9 mouse cellular contexts compared by ENCODE assay signal in genomic region chr12:117772638-117773037, GRCm38 (mm10). TPM values are rescaled to one million over a fixed set of nuclear protein-coding genes. Genes with fewer than 3 reads are reported as not detected.
DNase-seq lines count a peak whose midpoint lies in the region; ATAC-seq and TF ChIP-seq lines count a peak whose summit lies in the region.
"Had no signal": no experiment of that assay in that cellular context is flagged by ENCODE, and none has a peak within 500 bp of the region (broad histone marks: within the 10 kb centered on the region; RNA-seq: fewer than 3 reads in every experiment).

No protein-coding gene starts in this region.

- no peaks in the 10 kb centered on the region for H3K27me3 ChIP-seq in cerebellum, adult 2 months (ENCODE audit: control insufficient read depth, insufficient read depth, low read length)
- no peaks in the 10 kb centered on the region for H3K27me3 ChIP-seq in kidney, adult 2 months (replicated peaks; ENCODE audit: control insufficient read depth, insufficient read depth, low read length)
- no peaks in the 10 kb centered on the region for H3K27me3 ChIP-seq in limb, embryonic 11.5 days (ENCODE audit: control insufficient read depth, insufficient read depth, low read length)
- H3K27me3 ChIP-seq: embryonic facial prominence, embryonic 12.5 days had no signal

- no peak overlapping the region for H3K4me3 ChIP-seq in cerebellum, adult 2 months (replicated peaks; ENCODE audit: insufficient read depth, low read depth, low read length)
- no peak overlapping the region for H3K4me3 ChIP-seq in kidney, adult 2 months (ENCODE audit: insufficient read depth, low read depth, low read length)
- H3K4me3 ChIP-seq in limb, embryonic 11.5 days (ENCODE audit: low read depth, low read length): no peak overlapping the region
- H3K4me3 ChIP-seq: embryonic facial prominence, embryonic 12.5 days had no signal

- no peaks in the 10 kb centered on the region for H3K9me3 ChIP-seq in limb, embryonic 11.5 days (ENCODE audit: control insufficient read depth, low read length)
- H3K9me3 ChIP-seq: embryonic facial prominence, embryonic 12.5 days had no signal

- no peak overlapping the region for H3K27ac ChIP-seq in cerebellum, adult 2 months (ENCODE audit: insufficient read depth, low read length)
- H3K27ac ChIP-seq in kidney, adult 2 months (ENCODE audit: insufficient read depth, low read depth, low read length): no peak overlapping the region
- H3K27ac ChIP-seq in limb, embryonic 11.5 days (replicated peaks; ENCODE audit: low read depth, low read length): no peak overlapping the region
- H3K27ac ChIP-seq: embryonic facial prominence, embryonic 12.5 days had no signal

- H3K4me1 ChIP-seq in cerebellum, adult 2 months (ENCODE audit: control insufficient read depth, insufficient read depth, low read length): peaks cover 6% of the 10 kb centered on the region; the same call in 1 of the 2 replicates
- H3K4me1 ChIP-seq in kidney, adult 2 months (ENCODE audit: control insufficient read depth, insufficient read depth, low read length): no peaks in the 10 kb centered on the region
- no peaks in the 10 kb centered on the region for H3K4me1 ChIP-seq in limb, embryonic 11.5 days (ENCODE audit: control insufficient read depth, insufficient read depth, low read length)
- H3K4me1 ChIP-seq: embryonic facial prominence, embryonic 12.5 days had no signal

- DNase-seq in ovary, postnatal 10 days (ENCODE audit: low spot score): peak; percentile 24
- DNase-seq in ovary, adult 18-20 months (ENCODE audit: low spot score): no peak
- DNase-seq in cerebellum, adult 2 months: peak; percentile 21 to 50
- DNase-seq in frontal cortex, adult 2 months (ENCODE audit: extremely low spot score in 1 of 2, low spot score in 1 of 2): peak; percentile 54 to 91
- DNase-seq in kidney, adult 2 months: peak; percentile 43
- peak; percentile 88 for DNase-seq in limb, embryonic 11.5 days (ENCODE audit: low spot score)
- peak; percentile 53 for DNase-seq in naive thymus-derived CD4-positive, alpha-beta T cell, adult 2 months (ENCODE audit: low read depth)
- DNase-seq in telencephalon, adult 2 months (ENCODE audit: low read depth, low spot score): peak; percentile 35

- no peak for TF ChIP-seq POLR2A in cerebellum, adult 2 months (IDR thresholded peaks at IDR 0.05; ENCODE audit: borderline replicate concordance, insufficient read depth, low read length)
- no peak for TF ChIP-seq POLR2A in kidney, adult 2 months (IDR thresholded peaks at IDR 0.05; ENCODE audit: low read depth, low read length)

- peak; percentile 54; the same call in 1 of the 2 replicates for TF ChIP-seq CTCF in cerebellum, adult 2 months (IDR thresholded peaks at IDR 0.05; ENCODE audit: borderline replicate concordance, insufficient read depth, low read depth, low read length)
- peak; percentile 76 for TF ChIP-seq CTCF in kidney, adult 2 months (conservative IDR thresholded peaks at IDR 0.05; ENCODE audit: insufficient read depth, insufficient read length, low read depth, low read length)

- no peaks in the 10 kb centered on the region for H3K36me3 ChIP-seq in kidney, adult 2 months (ENCODE audit: control insufficient read depth, insufficient read depth, low read length)
- H3K36me3 ChIP-seq in limb, embryonic 11.5 days (ENCODE audit: control insufficient read depth, insufficient read depth, low read length): no peaks in the 10 kb centered on the region
- H3K36me3 ChIP-seq: embryonic facial prominence, embryonic 12.5 days had no signal

- ATAC-seq in limb, embryonic 11.5 days (ENCODE audit: insufficient number of reproducible peaks, low FRiP score, low TSS enrichment, low read depth): no peak

- WGBS in cerebellum, adult 2 months: 15% methylated on average over 2 of the region's 2 CpGs
- 0% methylated on average over 2 of the region's 2 CpGs for WGBS in kidney, adult 2 months
- WGBS in limb, embryonic 11.5 days: 2% methylated on average over 2 of the region's 2 CpGs

- no peak overlapping the region for H3K9ac ChIP-seq in limb, embryonic 11.5 days (ENCODE audit: low read length)
- H3K9ac ChIP-seq: embryonic facial prominence, embryonic 12.5 days had no signal

- no peak overlapping the region for H3K4me2 ChIP-seq in limb, embryonic 11.5 days (ENCODE audit: low read depth, severe bottlenecking)
- H3K4me2 ChIP-seq: embryonic facial prominence, embryonic 12.5 days had no signal

RNA-seq across cellular contexts. Expression of gene Cdca7l, which starts 31.5 kb away (rescaled TPM):
- 1.0 and 1.1 TPM in 2 replicates for polyA plus RNA-seq in cerebellum, adult 2 months (2012; rRNA removed)
- 7.1 and 7.2 TPM in 2 replicates for polyA plus RNA-seq in frontal cortex, adult 2 months (2012; rRNA removed)
- 2.0 and 2.5 TPM in 2 replicates for polyA plus RNA-seq in kidney, adult 2 months (2012; rRNA removed)
- 44.2 and 49.8 TPM in 2 replicates for polyA plus RNA-seq in limb, embryonic 11.5 days (2014; fragmentation: Nextera tagmentation; extraction: Ambion mirVana)
